Mouse (Mus musculus) neural tube, embryonic 13.5 days (tissue): ENCODE results near the gene Haao. TPM values are rescaled to one million over a fixed set of nuclear protein-coding genes. Genes with fewer than 3 reads are reported as not detected.
A peak's percentile ranks its signal among the peaks of the same experiment; 100 is the strongest.

Source experiments
- ATAC-seq: fragments of 200-750 bp; cut with Nextera tagmentation; 2 replicates; pipeline ENCODE4 v1.8.0; 2017; ENCODE audit warnings: low read depth, mild to moderate bottlenecking, moderate TSS enrichment, moderate library complexity
- H3K27ac ChIP-seq: fragments of 300-500 bp; sonication (generic); replicated peaks from 2 replicates; pipeline ENCODE4 v1.5.1; 2015; ENCODE audit warnings: moderate library complexity, mild to moderate bottlenecking, inconsistent platforms
- H3K27me3 ChIP-seq: fragments of 300-500 bp; sonication (generic); 2 replicates; pipeline ENCODE4 v1.6.1; 2015; ENCODE audit warnings: mild to moderate bottlenecking, inconsistent platforms
- H3K36me3 ChIP-seq: fragments of 300-500 bp; sonication (generic); 2 replicates; pipeline ENCODE4 v1.6.1; 2015; ENCODE audit warnings: mild to moderate bottlenecking, inconsistent platforms
- H3K4me1 ChIP-seq: fragments of 300-500 bp; sonication (generic); replicated peaks from 2 replicates; pipeline ENCODE4 v1.6.1; 2015; ENCODE audit warnings: inconsistent platforms
- H3K4me2 ChIP-seq: fragments of 300-500 bp; sonication (generic); 2 replicates; pipeline ENCODE4 v1.6.1; 2015; ENCODE audit warnings: inconsistent platforms, mild to moderate bottlenecking, moderate library complexity
- H3K4me3 ChIP-seq: fragments of 300-500 bp; sonication (generic); 2 replicates; pipeline ENCODE4 v1.5.1; 2015; ENCODE audit warnings: mild to moderate bottlenecking, inconsistent platforms
- H3K9ac ChIP-seq: fragments of 300-500 bp; sonication (generic); 2 replicates; pipeline ENCODE4 v1.6.1; 2015; ENCODE audit warnings: moderate library complexity, mild to moderate bottlenecking, inconsistent platforms
- H3K9me3 ChIP-seq: fragments of 300-500 bp; sonication (generic); 2 replicates; pipeline ENCODE4 v1.6.1; 2016; ENCODE audit warnings: inconsistent platforms
- WGBS: fragments of 180-500 bp; shearing (Covaris S2); methylation state at CpG from one replicate; pipeline ENCODE4 v1.1.7; 2015; 5-methylcytosine and 5-hydroxymethylcytosine counted together
- polyA plus RNA-seq: library from polyadenylated mRNA; unstranded; fragments of >200 nt; fragmentation: Nextera tagmentation; extraction: Ambion mirVana; gene quantifications from 2 replicates; pipeline ENCODE4 v1.2.1, GENCODE M21; 2015

Gene Haao
- polyA plus RNA-seq, 1 experiment from 2014 or later: not detected

- Histone ChIP-seq H3K4me2 (no peak overlapping the region), H3K27me3 (no peaks in the 10 kb centered on the region)
- WGBS: 83% methylated on average over 2 of the region's 2 CpGs
These were observed 35.0 kb upstream of the Haao start for GRCm38 (mm10) chr17:83882788-83883187.

GRCm38 (mm10) chr17:83881071-83881470 is 33.3 kb upstream of the Haao start:
- no peak for ATAC-seq

More at GRCm38 (mm10) chr17:83882788-83883187, 35.0 kb upstream of the Haao start:
- no peak overlapping the region for H3K4me3 ChIP-seq
- no peaks in the 10 kb centered on the region for H3K4me1 ChIP-seq
- H3K9me3 ChIP-seq: no peaks in the 10 kb centered on the region
- no peak overlapping the region for H3K27ac ChIP-seq
- no peak for ATAC-seq
- H3K9ac ChIP-seq: no peak overlapping the region
- H3K36me3 ChIP-seq: no peaks in the 10 kb centered on the region

GRCm38 (mm10) chr17:83880174-83880710 is 32.5 kb upstream of the Haao start:
- H3K4me2 ChIP-seq: no peak overlapping the region
- no peak for ATAC-seq

More at GRCm38 (mm10) chr17:83881071-83881470, 33.3 kb upstream of the Haao start:
- no peaks in the 10 kb centered on the region for H3K4me1 ChIP-seq
- H3K27ac ChIP-seq: no peak overlapping the region
- H3K4me2 ChIP-seq: no peak overlapping the region
- no peak overlapping the region for H3K9ac ChIP-seq
- no peaks in the 10 kb centered on the region for H3K27me3 ChIP-seq
- no peak overlapping the region for H3K4me3 ChIP-seq
- no peaks in the 10 kb centered on the region for H3K36me3 ChIP-seq
- H3K9me3 ChIP-seq: no peaks in the 10 kb centered on the region
- WGBS: 80% methylated on average over 3 of the region's 3 CpGs

GRCm38 (mm10) chr17:83879631-83880030 is 31.9 kb upstream of the Haao start:
- Histone ChIP-seq H3K27ac (no peak overlapping the region), H3K4me2 (no peak overlapping the region), H3K9me3 (no peaks in the 10 kb centered on the region), H3K9ac (no peak overlapping the region), H3K4me1 (no peaks in the 10 kb centered on the region), H3K27me3 (no peaks in the 10 kb centered on the region), H3K4me3 (no peak overlapping the region), H3K36me3 (no peaks in the 10 kb centered on the region)
- no peak for ATAC-seq
- 92% methylated on average over 6 of the region's 6 CpGs for WGBS

More at GRCm38 (mm10) chr17:83880174-83880710, 32.5 kb upstream of the Haao start:
- no peak overlapping the region for H3K27ac ChIP-seq
- H3K36me3 ChIP-seq: no peaks in the 10 kb centered on the region
- no peak overlapping the region for H3K9ac ChIP-seq
- H3K9me3 ChIP-seq: no peaks in the 10 kb centered on the region
- H3K4me3 ChIP-seq: no peak overlapping the region
- no peaks in the 10 kb centered on the region for H3K27me3 ChIP-seq
- WGBS: 80% methylated on average over 9 of the region's 9 CpGs
- H3K4me1 ChIP-seq: no peaks in the 10 kb centered on the region

- Histone ChIP-seq H3K9ac (no peak overlapping the region), H3K4me3 (no peak overlapping the region), H3K9me3 (no peaks in the 10 kb centered on the region), H3K4me2 (no peak overlapping the region), H3K27me3 (no peaks in the 10 kb centered on the region), H3K27ac (no peak overlapping the region), H3K36me3 (no peaks in the 10 kb centered on the region), H3K4me1 (0 out of 2 replicates have a peak, but pooled peaks cover 3% of the 10 kb centered on the region)
- ATAC-seq: no peak
- 78% methylated on average over 8 of the region's 8 CpGs for WGBS
These were observed 26.8 kb upstream of the Haao start for GRCm38 (mm10) chr17:83874610-83875009.

GRCm38 (mm10) chr17:83873363-83874141 is 25.8 kb upstream of the Haao start:
- 0 out of 2 replicates have a peak overlapping the region, but pooled peaks have one; percentile 0 for H3K27ac ChIP-seq

GRCm38 (mm10) chr17:83872806-83873348 is 25.1 kb upstream of the Haao start:
- WGBS: 24% methylated on average over 14 of the region's 14 CpGs
- H3K9ac ChIP-seq: 0 out of 2 replicates have a peak overlapping the region, but pooled peaks have one; percentile 35
- peak; percentile 75; the same call in 1 of the 2 replicates for ATAC-seq
- no peaks in the 10 kb centered on the region for H3K9me3 ChIP-seq
- no peaks in the 10 kb centered on the region for H3K36me3 ChIP-seq
- H3K27me3 ChIP-seq: no peaks in the 10 kb centered on the region
- H3K4me3 ChIP-seq: no peak overlapping the region
- H3K4me1 ChIP-seq: 0 out of 2 replicates have a peak, but pooled peaks cover 3% of the 10 kb centered on the region
- H3K27ac ChIP-seq: no peak overlapping the region
- peak overlapping the region; percentile 25 for H3K4me2 ChIP-seq

More at GRCm38 (mm10) chr17:83873363-83874141, 25.8 kb upstream of the Haao start:
- no peaks in the 10 kb centered on the region for H3K9me3 ChIP-seq
- H3K4me2 ChIP-seq: no peak overlapping the region
- no peak overlapping the region for H3K4me3 ChIP-seq
- 0 out of 2 replicates have a peak, but pooled peaks cover 3% of the 10 kb centered on the region for H3K4me1 ChIP-seq
- no peaks in the 10 kb centered on the region for H3K36me3 ChIP-seq
- ATAC-seq: no peak
- no peaks in the 10 kb centered on the region for H3K27me3 ChIP-seq
- 71% methylated on average over 19 of the region's 19 CpGs for WGBS
- H3K9ac ChIP-seq: 0 out of 2 replicates have a peak overlapping the region, but pooled peaks have one; percentile 35

- ATAC-seq: no peak
- Histone ChIP-seq H3K4me2 (no peak overlapping the region), H3K4me1 (0 out of 2 replicates have a peak, but pooled peaks cover 3% of the 10 kb centered on the region), H3K27me3 (no peaks in the 10 kb centered on the region), H3K9ac (no peak overlapping the region), H3K9me3 (no peaks in the 10 kb centered on the region), H3K36me3 (no peaks in the 10 kb centered on the region), H3K4me3 (no peak overlapping the region), H3K27ac (no peak overlapping the region)
- 89% methylated on average over 5 of the region's 5 CpGs for WGBS
These were observed 23.6 kb upstream of the Haao start for GRCm38 (mm10) chr17:83871354-83871753.

- no peak overlapping the region for H3K9ac ChIP-seq
- 89% methylated on average over 4 of the region's 4 CpGs for WGBS
- H3K4me1 ChIP-seq: 0 out of 2 replicates have a peak, but pooled peaks cover 3% of the 10 kb centered on the region
- H3K27ac ChIP-seq: no peak overlapping the region
- H3K9me3 ChIP-seq: no peaks in the 10 kb centered on the region
- no peak overlapping the region for H3K4me2 ChIP-seq
- H3K4me3 ChIP-seq: no peak overlapping the region
- ATAC-seq: no peak
- H3K27me3 ChIP-seq: no peaks in the 10 kb centered on the region
- H3K36me3 ChIP-seq: no peaks in the 10 kb centered on the region
These were observed 22.6 kb upstream of the Haao start for GRCm38 (mm10) chr17:83870385-83870784.

- Histone ChIP-seq H3K9me3 (no peaks in the 10 kb centered on the region), H3K4me2 (no peak overlapping the region), H3K4me3 (no peak overlapping the region), H3K27ac (no peak overlapping the region), H3K9ac (no peak overlapping the region), H3K4me1 (0 out of 2 replicates have a peak, but pooled peaks cover 9% of the 10 kb centered on the region), H3K36me3 (no peaks in the 10 kb centered on the region), H3K27me3 (no peaks in the 10 kb centered on the region)
- 18% methylated on average over 10 of the region's 10 CpGs for WGBS
- ATAC-seq: no peak
These were observed 18.8 kb upstream of the Haao start for GRCm38 (mm10) chr17:83866582-83866981.

- ATAC-seq: no peak
- 68% methylated on average over 7 of the region's 7 CpGs for WGBS
These were observed 17.6 kb upstream of the Haao start for GRCm38 (mm10) chr17:83865366-83865765.

More at GRCm38 (mm10) chr17:83865366-83865765, 17.6 kb upstream of the Haao start:
- H3K27me3 ChIP-seq: no peaks in the 10 kb centered on the region
- 0 out of 2 replicates have a peak, but pooled peaks cover 9% of the 10 kb centered on the region for H3K4me1 ChIP-seq
- no peaks in the 10 kb centered on the region for H3K36me3 ChIP-seq
- no peak overlapping the region for H3K4me2 ChIP-seq
- no peak overlapping the region for H3K4me3 ChIP-seq
- no peaks in the 10 kb centered on the region for H3K9me3 ChIP-seq
- H3K9ac ChIP-seq: no peak overlapping the region
- no peak overlapping the region for H3K27ac ChIP-seq
